Mouse (Mus musculus) intestine, embryonic 16.5 days (tissue): ENCODE data around the gene Miga2. TPM values are rescaled to one million over a fixed set of nuclear protein-coding genes. Genes with fewer than 3 reads are reported as not detected.

Experiments used
- ATAC-seq: fragments of 200-750 bp; cut with Nextera tagmentation; 2 replicates; pipeline ENCODE4 v1.8.0; 2017; ENCODE audit warnings: moderate TSS enrichment, moderate library complexity
- H3K27ac ChIP-seq: fragments of 300-500 bp; sonication (generic); 2 replicates; pipeline ENCODE4 v1.5.1; 2014; ENCODE audit warnings: mild to moderate bottlenecking, low read length
- H3K27me3 ChIP-seq: fragments of 300-500 bp; sonication (generic); replicated peaks from 2 replicates; pipeline ENCODE4 v1.6.1; 2014; ENCODE audit warnings: low read length, control low read depth, mixed read lengths; ENCODE audit not compliant: control insufficient read depth, insufficient read depth
- H3K36me3 ChIP-seq: fragments of 300-500 bp; sonication (generic); 2 replicates; pipeline ENCODE4 v1.6.1; 2014; ENCODE audit warnings: low read length, control low read depth; ENCODE audit not compliant: control insufficient read depth, insufficient read depth
- H3K4me1 ChIP-seq: fragments of 300-500 bp; sonication (generic); 2 replicates; pipeline ENCODE4 v1.6.1; 2014; ENCODE audit warnings: low read length, control low read depth, mixed read lengths; ENCODE audit not compliant: control insufficient read depth, insufficient read depth
- H3K4me2 ChIP-seq: fragments of 300-500 bp; sonication (generic); 2 replicates; pipeline ENCODE4 v1.6.1; 2014; ENCODE audit warnings: low read depth, low read length, control low read depth
- H3K4me3 ChIP-seq: fragments of 300-500 bp; sonication (generic); 2 replicates; pipeline ENCODE4 v1.5.1; 2014; ENCODE audit warnings: mild to moderate bottlenecking, low read length
- H3K9ac ChIP-seq: fragments of 300-500 bp; sonication (generic); 2 replicates; pipeline ENCODE4 v1.6.1; 2014; ENCODE audit warnings: low read depth, low read length
- H3K9me3 ChIP-seq: fragments of 300-500 bp; sonication (generic); 2 replicates; pipeline ENCODE4 v1.6.1; 2016; ENCODE audit warnings: low read length, control low read depth; ENCODE audit not compliant: control insufficient read depth
- WGBS: fragments of 180-500 bp; shearing (Covaris S2); extraction: QIAGEN DNeasy Blood & Tissue Kit; methylation state at CpG from one replicate; pipeline ENCODE4 v1.1.7; 2014; 5-methylcytosine and 5-hydroxymethylcytosine counted together
- microRNA-seq: library from miRNA; unstranded; fragments of <30 nt; microRNA quantifications from one replicate; pipeline ENCODE4, GENCODE M21; 2016
- polyA plus RNA-seq: library from polyadenylated mRNA; unstranded; fragments of >200 nt; fragmentation: Nextera tagmentation; extraction: Ambion mirVana; gene quantifications from 2 replicates; pipeline ENCODE4 v1.2.1, GENCODE M21; 2015

The Miga2 gene
- polyA plus RNA-seq, 1 experiment from 2014 or later = 23.1 TPM

DNA sequence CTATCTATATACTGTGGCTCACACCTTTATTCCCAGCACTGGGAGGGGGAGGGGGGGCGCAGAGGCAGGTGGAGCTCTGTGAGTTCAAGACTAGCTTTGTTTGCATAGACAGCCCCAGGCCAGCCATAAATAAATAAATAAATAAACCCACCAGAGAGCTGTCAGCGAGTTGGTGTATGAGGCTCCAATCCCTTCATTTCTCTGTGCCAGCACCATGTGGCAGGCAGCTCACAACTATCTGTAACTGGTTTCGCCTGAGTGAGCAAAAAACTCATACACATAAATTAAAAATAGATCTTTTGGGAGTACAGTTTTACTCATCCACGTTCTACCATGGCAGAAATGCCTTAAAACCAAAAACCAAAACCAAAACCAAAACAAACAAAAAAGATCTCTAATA lies 57.4 kb downstream of the Miga2 start:
- peaks cover 20% of the 10 kb centered on the region for H3K4me1 ChIP-seq
- no peaks in the 10 kb centered on the region for H3K27me3 ChIP-seq
- no peaks in the 10 kb centered on the region for H3K36me3 ChIP-seq
- H3K9me3 ChIP-seq = no peaks in the 10 kb centered on the region
- no peak for ATAC-seq
- H3K27ac ChIP-seq = no peak overlapping the region
- H3K4me2 ChIP-seq = no peak overlapping the region
- H3K4me3 ChIP-seq = no peak overlapping the region
- WGBS = 66% methylated on average over 4 of the region's 4 CpGs
- no peak overlapping the region for H3K9ac ChIP-seq

- Histone ChIP-seq H3K4me1 (no peaks in the 10 kb centered on the region), H3K4me3 (no peak overlapping the region), H3K27ac (no peak overlapping the region), H3K36me3 (peaks cover 12% of the 10 kb centered on the region), H3K27me3 (no peaks in the 10 kb centered on the region), H3K9ac (no peak overlapping the region), H3K4me2 (no peak overlapping the region), H3K9me3 (no peaks in the 10 kb centered on the region)
- ATAC-seq = no peak
Measured at GRCm38 (mm10) chr2:30429156-30429555, 65.1 kb downstream of the Miga2 start.

Small RNAs within 50 kb of the gene (microRNA-seq; reads per million reads assigned to microRNA genes)
- gene Gm47292 = not detected

Other genes with a start within 250 kb of the Miga2 start
- gene Zer1, start 239.6 kb upstream of the Miga2 start, polyA plus RNA-seq = 3.3 and 3.7 TPM in 2 replicates
- gene Tbc1d13, start 230.5 kb upstream of the Miga2 start, polyA plus RNA-seq = 8.3 and 9.8 TPM in 2 replicates
- gene Endog, start 192.7 kb upstream of the Miga2 start, polyA plus RNA-seq = 42.5 and 45.5 TPM in 2 replicates
- gene Spout1, start 185.8 kb upstream of the Miga2 start, polyA plus RNA-seq = 59.5 and 62.6 TPM in 2 replicates
- 24.6 and 28.9 TPM in 2 replicates for gene Kyat1, start 158.4 kb upstream of the Miga2 start, polyA plus RNA-seq
- 37.4 and 40.1 TPM in 2 replicates for gene Lrrc8a, start 126.5 kb upstream of the Miga2 start, polyA plus RNA-seq
- gene Gm28035, start 123.7 kb upstream of the Miga2 start, polyA plus RNA-seq = 0.11 and 0.24 TPM in 2 replicates
- gene Phyhd1, start 98.0 kb upstream of the Miga2 start, polyA plus RNA-seq = 10.5 and 10.8 TPM in 2 replicates
- gene Gm28038, start 83.2 kb upstream of the Miga2 start, polyA plus RNA-seq = not detected in 2 replicates
- gene Dolk, start 77.9 kb upstream of the Miga2 start, polyA plus RNA-seq = 38.3 and 41.2 TPM in 2 replicates
- gene Nup188, start 77.8 kb upstream of the Miga2 start, polyA plus RNA-seq = 23.6 and 26.6 TPM in 2 replicates
- gene Sh3glb2, start 4.9 kb upstream of the Miga2 start, polyA plus RNA-seq = 68.6 and 71.4 TPM in 2 replicates
- 59.4 and 63.3 TPM in 2 replicates for gene Dolpp1, start 28.0 kb downstream of the Miga2 start, polyA plus RNA-seq
- 25.9 and 29.4 TPM in 2 replicates for gene Crat, start 51.6 kb downstream of the Miga2 start, polyA plus RNA-seq
- 120 and 132 TPM in 2 replicates for gene Ptpa, start 51.8 kb downstream of the Miga2 start, polyA plus RNA-seq
- 0.61 and 0.75 TPM in 2 replicates for gene Ier5l, start 110.0 kb downstream of the Miga2 start, polyA plus RNA-seq
- gene Cstad, start 230.8 kb downstream of the Miga2 start, polyA plus RNA-seq = 0.58 and 0.99 TPM in 2 replicates